Comparison of ENCODE assay signal across 8 mouse cellular contexts in genomic region chr10:123195961-123196834, GRCm38 (mm10). TPM values are rescaled to one million over a fixed set of nuclear protein-coding genes. Genes with fewer than 3 reads are reported as not detected.
DNase-seq lines count a peak whose midpoint lies in the region; ATAC-seq and TF ChIP-seq lines count a peak whose summit lies in the region.

No protein-coding gene starts in this region.

- H3K4me3 ChIP-seq in gastrocnemius, adult 2 months: peak overlapping the region; percentile 98
- H3K4me3 ChIP-seq in embryonic fibroblast, embryonic 13.5 days (ENCODE audit: insufficient read depth, low read length): peak overlapping the region; percentile 71
- H3K4me3 ChIP-seq in hindbrain, embryonic 13.5 days: peak overlapping the region; percentile 92
- H3K4me3 ChIP-seq in midbrain, embryonic 16.5 days (ENCODE audit: low read depth, low read length): peak overlapping the region; percentile 97

- peak; percentile 64; the same call in 1 of the 2 replicates for ATAC-seq in hindbrain, embryonic 13.5 days (ENCODE audit: low FRiP score)
- ATAC-seq in midbrain, embryonic 16.5 days: peak; percentile 78

- no peak for TF ChIP-seq POLR2A in embryonic fibroblast, embryonic 13.5 days (IDR thresholded peaks at IDR 0.05; ENCODE audit: low read depth, low read length)

- no peaks in the 10 kb centered on the region for H3K9me3 ChIP-seq in hindbrain, embryonic 13.5 days
- no peaks in the 10 kb centered on the region for H3K9me3 ChIP-seq in midbrain, embryonic 16.5 days (replicated peaks; ENCODE audit: control insufficient read depth, low read length, poor library complexity, severe bottlenecking)

- peak overlapping the region; percentile 69 for H3K4me2 ChIP-seq in hindbrain, embryonic 13.5 days
- H3K4me2 ChIP-seq in midbrain, embryonic 16.5 days (ENCODE audit: low read length): peak overlapping the region; percentile 68

- under 1% methylated on average over 45 of the region's 66 CpGs for WGBS in hindbrain, embryonic 13.5 days
- WGBS in midbrain, embryonic 16.5 days: under 1% methylated on average over 58 of the region's 66 CpGs

- no peaks in the 10 kb centered on the region for H3K27me3 ChIP-seq in hindbrain, embryonic 13.5 days
- H3K27me3 ChIP-seq in midbrain, embryonic 16.5 days (ENCODE audit: control insufficient read depth, insufficient read depth, low read depth, low read length): no peaks in the 10 kb centered on the region

- DNase-seq in gastrocnemius, adult 2 months: peak; percentile 30
- DNase-seq in gastrocnemius, adult 8-10 months (ENCODE audit: low spot score in 2 of 2): no peak
- DNase-seq in T-cell, adult 2 months (ENCODE audit: low spot score): peak; percentile 68
- DNase-seq in liver: peak; percentile 86
- DNase-seq in telencephalon, adult 2 months (ENCODE audit: low read depth, low spot score): peak; percentile 38

- H3K9ac ChIP-seq in hindbrain, embryonic 13.5 days: peak overlapping the region; percentile 94
- H3K9ac ChIP-seq in midbrain, embryonic 16.5 days (ENCODE audit: low read depth, low read length): peak overlapping the region; percentile 96

- H3K27ac ChIP-seq in gastrocnemius, adult 2 months: peak overlapping the region; percentile 98
- peak overlapping the region; percentile 49; the same call in 1 of the 2 replicates for H3K27ac ChIP-seq in embryonic fibroblast, embryonic 13.5 days (ENCODE audit: insufficient read depth, low read length)
- peak overlapping the region; percentile 96 for H3K27ac ChIP-seq in hindbrain, embryonic 13.5 days
- peak overlapping the region; percentile 98 for H3K27ac ChIP-seq in midbrain, embryonic 16.5 days (ENCODE audit: low read length)

- no peak for TF ChIP-seq CTCF in gastrocnemius, adult 2 months (IDR thresholded peaks at IDR 0.05)
- no peak for TF ChIP-seq CTCF in embryonic fibroblast, embryonic 13.5 days (IDR thresholded peaks at IDR 0.05; ENCODE audit: borderline replicate concordance, insufficient read depth, low read length)

- H3K36me3 ChIP-seq in hindbrain, embryonic 13.5 days: no peaks in the 10 kb centered on the region
- H3K36me3 ChIP-seq in midbrain, embryonic 16.5 days (ENCODE audit: control insufficient read depth, insufficient read depth, low read length): no peaks in the 10 kb centered on the region

- intact Hi-C loops in gastrocnemius, adult 2 months (cut with DNase I): loop anchor here (10.0 kb wide), 1 partner anchor 1101 kb away; the partner anchor contains the start of gene Rxylt1

- no peaks in the 10 kb centered on the region; the same call in 1 of the 2 replicates for H3K4me1 ChIP-seq in embryonic fibroblast, embryonic 13.5 days (ENCODE audit: control insufficient read depth, insufficient read depth, low read length)
- peaks cover 16% of the 10 kb centered on the region for H3K4me1 ChIP-seq in hindbrain, embryonic 13.5 days (replicated peaks)
- peaks cover 19% of the 10 kb centered on the region for H3K4me1 ChIP-seq in midbrain, embryonic 16.5 days (ENCODE audit: control insufficient read depth, insufficient read depth, low read length)

RNA-seq across cellular contexts. Expression of gene Usp15, which starts 0.6 kb away (rescaled TPM):
- total RNA-seq in gastrocnemius, adult 2 months (2021): 100 to 1,000 TPM; 171 to 187 TPM
- 100 to 1,000 TPM; 153 to 195 (median 169) TPM for total RNA-seq in gastrocnemius, adult 8-10 months (2022)
- polyA plus RNA-seq in embryonic fibroblast, embryonic 13.5 days (2011; ENCODE audit: insufficient read length, low read depth, missing spikeins): 106 and 112 TPM in 2 replicates
- polyA plus RNA-seq in hindbrain, embryonic 13.5 days (2015; fragmentation: Nextera tagmentation; extraction: Ambion mirVana): 69.9 and 77.9 TPM in 2 replicates
- polyA plus RNA-seq in midbrain, embryonic 16.5 days (2015; fragmentation: Nextera tagmentation; extraction: Ambion mirVana): 74.1 and 76.3 TPM in 2 replicates

Comparison
In these comparisons a context has a peak if more than half of its experiments do, and no peak if none do; other contexts are left out.
1. DNase-seq: peak in gastrocnemius, adult 2 months (single experiment), T-cell, adult 2 months (single experiment), liver (single experiment) and telencephalon, adult 2 months (single experiment); none in gastrocnemius, adult 8-10 months (0 of 2).
2. Peak in every context shown above with its lines, with median percentiles within 50 percentile points of each other: H3K27ac ChIP-seq and H3K4me3 ChIP-seq.